Mouse (Mus musculus) embryonic facial prominence, embryonic 13.5 days (tissue): Measurements from ENCODE around the gene Ugt3a2. TPM values are rescaled to one million over a fixed set of nuclear protein-coding genes. Genes with fewer than 3 reads are reported as not detected.

Source experiments
- polyA plus RNA-seq: library from polyadenylated mRNA; unstranded; fragments of >200 nt; fragmentation: Nextera tagmentation; extraction: Ambion mirVana; gene quantifications from 2 replicates; pipeline ENCODE4 v1.2.1, GENCODE M21; 2015

Ugt3a2 gene
- polyA plus RNA-seq, 1 experiment from 2014 or later: not detected

Other genes starting within 250 kb of the Ugt3a2 start
- gene Lmbrd2, start 195.0 kb upstream of the Ugt3a2 start, polyA plus RNA-seq: 2.9 and 3.7 TPM in 2 replicates
- gene Skp2, start 180.1 kb upstream of the Ugt3a2 start, polyA plus RNA-seq: 90.3 and 96.8 TPM in 2 replicates
- gene Ugt3a1, start 58.7 kb upstream of the Ugt3a2 start, polyA plus RNA-seq: not detected in 2 replicates
- gene Capsl, start 100.5 kb downstream of the Ugt3a2 start, polyA plus RNA-seq: 1.5 and 1.9 TPM in 2 replicates
- 0.29 TPM in 1 of 2 replicates, not detected in the other for gene Il7r, start 194.6 kb downstream of the Ugt3a2 start, polyA plus RNA-seq